Mouse (Mus musculus): Measurements from ENCODE around the gene C1qtnf9.

GRCm38 (mm10) chr14:60747154-60747870, 20.6 kb upstream of the C1qtnf9 start:
- TF ChIP-seq GATA1 (IDR thresholded peaks at IDR 0.05; ENCODE audit: borderline replicate concordance, low read length), result no peak
- TF ChIP-seq FLI1 (IDR thresholded peaks at IDR 0.05; ENCODE audit: low read length), result no peak
